Mouse (Mus musculus) forebrain, embryonic 11.5 days (tissue): ENCODE results near the gene Rpl31. TPM values are rescaled to one million over a fixed set of nuclear protein-coding genes. Genes with fewer than 3 reads are reported as not detected.

Experiments used
- ATAC-seq: fragments of 200-750 bp; cut with Nextera tagmentation; replicated peaks from 2 replicates; pipeline ENCODE4 v1.8.0; 2017; ENCODE audit warnings: moderate TSS enrichment; ENCODE audit not compliant: low FRiP score
- DNase-seq: peaks from one replicate; pipeline ENCODE4 v3.0.0-alpha.2; 2017; ENCODE audit warnings: low spot score
- H3K27ac ChIP-seq: fragments of 300-500 bp; sonication (generic); 2 replicates; pipeline ENCODE4 v1.5.1; 2014; ENCODE audit warnings: low read depth, low read length
- H3K27me3 ChIP-seq: fragments of 300-500 bp; sonication (generic); 2 replicates; pipeline ENCODE4 v1.6.1; 2014; ENCODE audit warnings: mild to moderate bottlenecking, low read length, mixed read lengths; ENCODE audit not compliant: control insufficient read depth, insufficient read depth
- H3K36me3 ChIP-seq: fragments of 300-500 bp; sonication (generic); 2 replicates; pipeline ENCODE4 v1.6.1; 2014; ENCODE audit warnings: mild to moderate bottlenecking, low read length, moderate library complexity, mixed read lengths; ENCODE audit not compliant: control insufficient read depth, insufficient read depth
- H3K4me1 ChIP-seq: fragments of 300-500 bp; sonication (generic); replicated peaks from 2 replicates; pipeline ENCODE4 v1.6.1; 2014; ENCODE audit warnings: low read length, mixed read lengths; ENCODE audit not compliant: control insufficient read depth, insufficient read depth
- H3K4me2 ChIP-seq: fragments of 300-500 bp; sonication (generic); 2 replicates; pipeline ENCODE4 v1.6.1; 2014; ENCODE audit warnings: low read depth, mild to moderate bottlenecking, low read length, moderate library complexity, mixed read lengths; ENCODE audit not compliant: severe bottlenecking
- H3K4me3 ChIP-seq: fragments of 300-500 bp; sonication (generic); 2 replicates; pipeline ENCODE4 v1.5.1; 2014; ENCODE audit warnings: low read depth, low read length
- H3K9ac ChIP-seq: fragments of 300-500 bp; sonication (generic); 2 replicates; pipeline ENCODE4 v1.6.1; 2014; ENCODE audit warnings: low read length
- H3K9me3 ChIP-seq: fragments of 300-500 bp; sonication (generic); 2 replicates; pipeline ENCODE4 v1.6.1; 2016; ENCODE audit warnings: low read length, mixed read lengths; ENCODE audit not compliant: control insufficient read depth
- WGBS: fragments of 180-500 bp; shearing (Covaris S2); extraction: QIAGEN DNeasy Blood & Tissue Kit; methylation state at CpG from one replicate; pipeline ENCODE4 v1.1.7; 2014; 5-methylcytosine and 5-hydroxymethylcytosine counted together
- polyA plus RNA-seq: library from polyadenylated mRNA; unstranded; fragments of >200 nt; fragmentation: Nextera tagmentation; extraction: Ambion mirVana; gene quantifications from 2 replicates; pipeline ENCODE4 v1.2.1, GENCODE M21; 2014

The Rpl31 gene
- polyA plus RNA-seq, 1 experiment from 2014 or later = 442 TPM

GRCm38 (mm10) chr1:39335561-39336196 lies 32.0 kb upstream of the Rpl31 start:
- H3K27me3 ChIP-seq = no peaks in the 10 kb centered on the region
- H3K9ac ChIP-seq = no peak overlapping the region
- H3K9me3 ChIP-seq = no peaks in the 10 kb centered on the region
- 22% methylated on average over 15 of the region's 15 CpGs for WGBS
- no peaks in the 10 kb centered on the region for H3K4me1 ChIP-seq
- no peak overlapping the region for H3K27ac ChIP-seq
- H3K4me2 ChIP-seq = no peak overlapping the region
- H3K36me3 ChIP-seq = no peaks in the 10 kb centered on the region
- ATAC-seq (no peak), DNase-seq (no peak)
- no peak overlapping the region for H3K4me3 ChIP-seq

- no peak overlapping the region for H3K4me2 ChIP-seq
- no peaks in the 10 kb centered on the region for H3K9me3 ChIP-seq
- 85% methylated on average over 8 of the region's 8 CpGs for WGBS
- DNase-seq (no peak), ATAC-seq (no peak)
- H3K4me1 ChIP-seq = no peaks in the 10 kb centered on the region
- no peak overlapping the region for H3K9ac ChIP-seq
- no peaks in the 10 kb centered on the region for H3K27me3 ChIP-seq
- H3K4me3 ChIP-seq = no peak overlapping the region
- H3K36me3 ChIP-seq = no peaks in the 10 kb centered on the region
- no peak overlapping the region for H3K27ac ChIP-seq
Observed at GRCm38 (mm10) chr1:39336788-39337187, 30.9 kb upstream of the Rpl31 start.

- Histone ChIP-seq H3K27me3 (no peaks in the 10 kb centered on the region), H3K27ac (no peak overlapping the region), H3K9me3 (no peaks in the 10 kb centered on the region), H3K4me1 (no peaks in the 10 kb centered on the region), H3K4me2 (no peak overlapping the region), H3K9ac (no peak overlapping the region), H3K4me3 (no peak overlapping the region), H3K36me3 (no peaks in the 10 kb centered on the region)
- 77% methylated on average over 10 of the region's 10 CpGs for WGBS
- DNase-seq (no peak), ATAC-seq (no peak)
Observed at GRCm38 (mm10) chr1:39338831-39339230, 28.8 kb upstream of the Rpl31 start.

- no peak overlapping the region for H3K4me3 ChIP-seq
- H3K36me3 ChIP-seq = no peaks in the 10 kb centered on the region
- no peaks in the 10 kb centered on the region for H3K9me3 ChIP-seq
- no peaks in the 10 kb centered on the region for H3K4me1 ChIP-seq
- no peaks in the 10 kb centered on the region for H3K27me3 ChIP-seq
- 64% methylated on average over 5 of the region's 5 CpGs for WGBS
- H3K4me2 ChIP-seq = no peak overlapping the region
- no peak overlapping the region for H3K9ac ChIP-seq
- ATAC-seq (no peak), DNase-seq (no peak)
- no peak overlapping the region for H3K27ac ChIP-seq
Observed at GRCm38 (mm10) chr1:39339455-39339854, 28.2 kb upstream of the Rpl31 start.

- H3K4me1 ChIP-seq = no peaks in the 10 kb centered on the region
- no peaks in the 10 kb centered on the region for H3K9me3 ChIP-seq
- 83% methylated on average over 6 of the region's 6 CpGs for WGBS
- no peak overlapping the region for H3K9ac ChIP-seq
- DNase-seq = no peak
- no peak overlapping the region for H3K27ac ChIP-seq
- H3K36me3 ChIP-seq = no peaks in the 10 kb centered on the region
- H3K27me3 ChIP-seq = no peaks in the 10 kb centered on the region
- no peak overlapping the region for H3K4me2 ChIP-seq
- ATAC-seq = no peak
- no peak overlapping the region for H3K4me3 ChIP-seq
Observed at GRCm38 (mm10) chr1:39340156-39340555, 27.5 kb upstream of the Rpl31 start.

- ATAC-seq (no peak), DNase-seq (peak; percentile 58)
- Histone ChIP-seq H3K9ac (no peak overlapping the region), H3K36me3 (no peaks in the 10 kb centered on the region), H3K27ac (no peak overlapping the region), H3K4me3 (no peak overlapping the region), H3K4me1 (no peaks in the 10 kb centered on the region), H3K9me3 (no peaks in the 10 kb centered on the region), H3K27me3 (no peaks in the 10 kb centered on the region), H3K4me2 (no peak overlapping the region)
- 21% methylated on average over 8 of the region's 8 CpGs for WGBS
Observed at GRCm38 (mm10) chr1:39340647-39341046, 27.0 kb upstream of the Rpl31 start.

- Histone ChIP-seq H3K4me2 (no peak overlapping the region), H3K4me3 (no peak overlapping the region), H3K27me3 (no peaks in the 10 kb centered on the region), H3K27ac (no peak overlapping the region), H3K36me3 (no peaks in the 10 kb centered on the region), H3K9me3 (no peaks in the 10 kb centered on the region), H3K4me1 (no peaks in the 10 kb centered on the region), H3K9ac (no peak overlapping the region)
- WGBS = 84% methylated on average over 4 of the region's 4 CpGs
- DNase-seq (peak; percentile 9), ATAC-seq (no peak)
Observed at GRCm38 (mm10) chr1:39341807-39342206, 25.8 kb upstream of the Rpl31 start.

- H3K4me1 ChIP-seq = no peaks in the 10 kb centered on the region
- no peak overlapping the region for H3K9ac ChIP-seq
- DNase-seq (no peak), ATAC-seq (no peak)
- no peaks in the 10 kb centered on the region for H3K9me3 ChIP-seq
- no peak overlapping the region for H3K27ac ChIP-seq
- no peak overlapping the region for H3K4me2 ChIP-seq
- no peaks in the 10 kb centered on the region for H3K36me3 ChIP-seq
- no peak overlapping the region for H3K4me3 ChIP-seq
- 83% methylated on average over 5 of the region's 5 CpGs for WGBS
- H3K27me3 ChIP-seq = no peaks in the 10 kb centered on the region
Observed at GRCm38 (mm10) chr1:39343242-39343641, 24.4 kb upstream of the Rpl31 start.

GRCm38 (mm10) chr1:39344981-39345600 lies 22.6 kb upstream of the Rpl31 start:
- Histone ChIP-seq H3K27ac (no peak overlapping the region), H3K27me3 (no peaks in the 10 kb centered on the region), H3K4me3 (no peak overlapping the region), H3K36me3 (no peaks in the 10 kb centered on the region), H3K9me3 (no peaks in the 10 kb centered on the region), H3K4me1 (no peaks in the 10 kb centered on the region), H3K9ac (no peak overlapping the region), H3K4me2 (no peak overlapping the region)
- WGBS = 64% methylated on average over 21 of the region's 21 CpGs
- ATAC-seq (no peak), DNase-seq (peak; percentile 50)
